Mouse (Mus musculus): Measurements from ENCODE around the gene Dmrt2. TPM values are rescaled to one million over a fixed set of nuclear protein-coding genes. Genes with fewer than 3 reads are reported as not detected.

The Dmrt2 gene
- polyA plus RNA-seq, 1 experiment from 2014 or later: 0.48 TPM

Other genes starting within 250 kb of the Dmrt2 start
- 0.95 and 1.0 TPM in 2 replicates for gene Dmrt1, start 166.8 kb upstream of the Dmrt2 start, polyA plus RNA-seq (2014; fragmentation: Nextera tagmentation; extraction: Ambion mirVana)
- gene Dmrt3, start 62.1 kb upstream of the Dmrt2 start, polyA plus RNA-seq (2014; fragmentation: Nextera tagmentation; extraction: Ambion mirVana): 21.8 and 23.8 TPM in 2 replicates

Measured in forebrain, embryonic 11.5 days (tissue).